Mouse (Mus musculus) naive thymus-derived CD4-positive, alpha-beta T cell, adult 2 months (primary cell): ENCODE measurements around the gene BC025920.

Source experiments
- DNase-seq: peaks from one replicate; pipeline ENCODE4 v3.0.0-alpha.2; 2011; ENCODE audit warnings: low read depth

The BC025920 gene

GRCm38 (mm10) chr10:81574081-81575056 is 31.7 kb upstream of the BC025920 start, which contains the start of gene Tle2:
Gene Tle2 (plus strand): TSS chr10:81574561.
- peak; percentile 17 for DNase-seq

DNA sequence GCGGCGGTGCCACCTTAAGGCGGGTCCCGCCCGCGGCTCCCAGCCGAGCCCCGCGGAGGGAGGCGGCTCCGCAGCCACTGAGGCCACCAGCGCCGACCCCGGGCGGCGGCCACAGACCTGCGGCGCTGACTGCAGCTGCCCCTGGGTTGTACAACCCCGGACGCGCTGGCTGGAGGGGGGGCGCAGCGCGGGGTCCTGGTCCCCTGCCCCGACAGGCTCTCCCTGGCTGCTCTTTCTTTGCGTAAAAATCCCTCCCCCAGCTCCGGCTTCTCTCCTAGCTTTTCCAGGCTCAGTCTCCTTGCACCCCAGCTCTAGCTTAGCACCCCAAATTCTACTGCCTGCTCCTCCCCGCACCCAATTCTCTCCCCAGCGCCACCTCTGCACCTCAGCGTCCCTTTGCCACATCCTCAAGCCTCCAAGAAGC is 30.9 kb upstream of the BC025920 start:
- peak; percentile 41 for DNase-seq

- peak; percentile 35 for DNase-seq
Measured at GRCm38 (mm10) chr10:81575695-81576094, 30.4 kb upstream of the BC025920 start.

GRCm38 (mm10) chr10:81579967-81580366 is 26.1 kb upstream of the BC025920 start:
- no peak for DNase-seq

DNA sequence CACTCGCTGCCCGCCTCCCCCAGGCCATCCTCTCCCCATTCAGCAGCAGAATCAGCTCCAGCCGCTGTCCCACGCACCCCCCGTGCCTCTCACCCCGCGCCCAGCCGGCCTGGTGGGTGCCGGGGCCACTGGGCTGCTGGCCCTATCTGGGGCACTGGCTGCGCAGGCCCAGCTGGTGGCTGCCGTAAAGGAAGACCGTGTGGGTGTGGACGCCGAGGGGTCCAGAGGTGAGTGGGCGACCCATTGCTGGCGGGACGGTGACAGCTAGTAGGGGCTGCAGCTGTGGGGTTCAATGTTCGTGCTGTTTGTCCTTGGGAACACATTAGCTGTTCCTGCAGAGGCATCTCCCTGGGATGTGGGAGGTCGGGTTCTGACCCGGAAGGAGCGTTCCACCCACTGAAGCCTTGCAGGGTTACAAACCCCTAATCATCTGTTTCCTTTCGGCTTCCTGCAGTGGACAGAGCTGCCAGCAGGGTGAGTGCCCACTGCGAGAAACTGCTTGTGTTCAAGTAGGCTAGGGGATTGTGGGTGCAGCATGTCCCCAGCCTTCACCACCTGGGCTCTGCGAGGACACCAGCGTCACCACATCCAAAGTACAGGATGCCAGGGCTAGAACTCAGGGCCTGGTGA is 25.5 kb upstream of the BC025920 start:
- peak; percentile 42 for DNase-seq

GRCm38 (mm10) chr10:81583347-81583746 is 22.7 kb upstream of the BC025920 start:
- DNase-seq, result no peak

DNA sequence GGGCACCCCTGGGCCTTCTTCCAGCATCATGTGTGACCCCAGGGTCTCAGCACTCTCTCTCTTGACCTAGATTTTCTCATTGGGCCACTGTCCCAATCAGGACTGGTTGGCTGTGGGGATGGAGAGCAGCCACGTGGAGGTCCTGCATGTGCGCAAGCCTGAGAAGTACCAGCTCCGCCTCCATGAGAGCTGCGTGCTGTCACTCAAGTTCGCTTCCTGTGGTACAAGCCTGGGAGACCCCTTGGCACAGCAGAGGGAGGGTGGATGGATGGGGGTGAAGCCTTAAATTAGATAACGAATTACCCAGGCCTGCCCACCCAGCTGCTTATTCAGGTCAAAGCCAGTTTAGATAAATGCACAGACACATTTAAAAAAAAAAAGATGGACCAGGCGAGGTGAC is 17.3 kb upstream of the BC025920 start:
- no peak for DNase-seq

DNA sequence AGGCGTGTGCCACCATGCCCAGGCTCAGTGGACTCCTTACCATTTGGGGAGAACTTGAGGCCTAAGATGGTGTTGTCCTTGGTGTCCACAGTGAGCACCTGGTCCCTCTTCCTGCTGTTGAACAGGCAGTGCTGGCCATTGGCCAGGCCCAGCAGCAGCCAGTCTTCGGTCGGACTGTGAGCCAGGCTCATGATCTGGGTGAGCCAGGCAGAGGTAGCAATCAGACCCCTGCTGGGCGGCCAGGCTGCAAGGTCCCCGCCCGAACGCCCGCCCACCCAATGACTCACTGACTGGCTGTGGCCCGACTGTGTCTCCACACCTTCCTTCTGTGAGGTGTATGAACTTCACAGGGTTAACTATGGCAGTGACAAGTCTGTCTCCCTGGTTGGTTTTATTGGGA is 14.2 kb upstream of the BC025920 start:
- DNase-seq, result no peak

DNA sequence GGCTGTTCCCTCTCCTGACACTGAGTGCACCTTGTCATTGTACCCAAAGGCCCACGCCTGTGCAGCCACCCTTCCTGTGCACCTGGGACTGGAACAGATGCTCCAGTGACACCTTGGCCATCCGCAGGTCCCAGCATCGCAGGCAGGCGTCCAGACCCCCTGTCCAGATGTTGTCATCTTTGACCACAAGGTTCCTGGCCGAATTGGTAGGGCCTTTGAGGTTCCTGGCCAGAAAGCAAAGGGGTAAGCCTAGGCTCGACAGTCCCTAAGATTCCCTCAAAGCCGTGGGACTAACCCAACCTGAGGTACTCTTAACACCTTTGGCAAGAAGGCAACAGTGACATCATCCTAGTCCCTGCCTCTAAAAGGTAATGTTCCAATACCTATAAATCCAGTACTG is 13.4 kb upstream of the BC025920 start:
- DNase-seq, result no peak

DNA sequence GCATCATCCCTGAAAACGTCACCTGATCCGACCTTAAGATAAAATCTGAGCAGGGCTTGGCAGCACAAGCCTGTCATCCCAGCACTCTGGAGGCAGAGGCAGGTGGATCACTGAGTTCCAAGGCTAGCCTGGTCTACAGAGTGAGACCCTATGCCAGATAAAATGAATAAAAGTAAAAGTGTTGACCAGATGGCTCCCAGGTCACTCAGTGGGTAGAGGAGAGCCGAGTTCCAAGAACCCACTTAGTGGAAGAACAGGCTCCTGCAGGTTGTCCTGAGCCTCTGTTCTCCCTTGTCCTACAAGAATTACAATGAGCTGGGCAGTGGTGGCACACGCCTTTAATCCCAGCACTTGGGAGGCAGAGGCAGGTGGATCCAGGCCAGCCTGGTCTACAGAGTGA is 12.8 kb upstream of the BC025920 start:
- DNase-seq, result no peak

DNA sequence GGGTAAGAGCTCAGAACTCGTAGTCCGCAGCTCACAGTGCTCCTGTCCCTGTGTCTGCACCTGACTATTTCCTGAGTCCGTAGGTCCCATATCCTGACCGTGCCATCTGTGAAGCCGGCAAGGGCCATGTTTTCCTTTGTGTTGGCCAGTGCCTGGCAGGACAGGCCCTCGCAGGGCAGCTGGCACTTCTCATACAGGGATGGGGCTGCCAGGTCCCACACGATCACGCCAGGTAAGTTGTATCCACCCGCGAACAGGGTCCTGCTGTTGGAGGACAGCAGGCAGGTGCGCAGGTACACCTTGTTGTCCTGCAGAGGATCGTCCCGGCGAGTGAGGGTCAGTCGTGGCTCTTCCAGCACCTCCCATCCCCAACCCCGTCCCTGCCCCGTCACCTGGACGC is 12.1 kb upstream of the BC025920 start:
- DNase-seq, result no peak

GRCm38 (mm10) chr10:81595599-81595998 is 10.5 kb upstream of the BC025920 start:
- no peak for DNase-seq

GRCm38 (mm10) chr10:81596611-81597010 is 9.5 kb upstream of the BC025920 start:
- no peak for DNase-seq

- DNase-seq, result no peak
Measured at GRCm38 (mm10) chr10:81597137-81597950, 8.7 kb upstream of the BC025920 start.

DNA sequence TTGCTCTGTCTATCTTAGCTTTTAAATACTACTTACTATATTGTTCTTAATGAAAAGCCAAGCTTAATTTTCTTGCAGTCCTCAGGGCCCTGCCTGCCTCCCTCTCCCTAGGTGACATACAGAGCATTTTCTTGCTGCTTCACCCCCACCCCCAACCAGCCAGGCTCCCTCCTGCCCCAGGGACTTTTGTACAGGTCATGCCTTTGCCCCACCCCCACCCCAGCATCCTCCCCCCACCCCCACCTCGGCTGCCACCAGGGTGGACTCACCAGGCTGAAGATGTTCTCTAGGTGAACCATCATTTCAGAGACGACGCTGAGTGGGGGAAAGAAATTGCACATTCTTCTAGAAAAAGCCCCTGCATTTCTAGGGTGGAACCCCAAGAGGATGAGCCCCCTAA is 7.7 kb upstream of the BC025920 start:
- DNase-seq, result no peak

- DNase-seq, result no peak
Measured at GRCm38 (mm10) chr10:81598871-81599270, 7.2 kb upstream of the BC025920 start.

DNA sequence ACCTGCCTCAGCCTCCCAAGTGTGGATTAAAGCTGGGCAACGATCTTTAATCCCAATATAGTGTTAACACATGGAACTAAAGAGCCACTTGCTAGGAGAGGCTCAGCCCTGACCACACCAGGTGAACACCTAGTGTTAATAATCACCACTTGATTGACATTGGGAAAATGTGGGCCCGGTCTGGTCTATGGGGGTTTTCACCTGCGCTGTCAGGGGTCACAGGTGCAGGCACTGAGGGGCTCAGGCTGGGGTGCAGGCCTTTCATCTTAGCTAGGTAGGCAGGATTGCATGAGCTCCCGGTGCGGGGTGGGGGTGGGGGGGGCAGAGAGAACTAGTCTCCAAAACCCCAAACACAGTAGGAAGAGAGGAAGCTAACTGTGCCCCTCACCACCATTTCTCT is 6.4 kb upstream of the BC025920 start:
- no peak for DNase-seq

GRCm38 (mm10) chr10:81600096-81600495 is 6.0 kb upstream of the BC025920 start:
- no peak for DNase-seq

GRCm38 (mm10) chr10:81600738-81601203 is 5.3 kb upstream of the BC025920 start, which contains the start of gene Tle6:
Gene Tle6 (minus strand): TSS chr10:81601073.
- DNase-seq, result peak; percentile 88

GRCm38 (mm10) chr10:81601396-81601905 is 4.6 kb upstream of the BC025920 start:
- DNase-seq, result no peak

GRCm38 (mm10) chr10:81602741-81603151 is 3.3 kb upstream of the BC025920 start:
- peak; percentile 86 for DNase-seq
